Mouse (Mus musculus): ENCODE results near the gene Rnf114. TPM values are rescaled to one million over a fixed set of nuclear protein-coding genes. Genes with fewer than 3 reads are reported as not detected.
A peak's percentile ranks its signal among the peaks of the same experiment; 100 is the strongest.

Rnf114 gene
- polyA plus RNA-seq, 1 experiment: 133 TPM

- no peak for DNase-seq (ENCODE audit: low read depth)
- TF ChIP-seq CTCF (IDR thresholded peaks at IDR 0.05; ENCODE audit: borderline replicate concordance, extremely low read depth, insufficient read depth, insufficient read length) (no peak), POLR2A (IDR thresholded peaks at IDR 0.05; ENCODE audit: borderline replicate concordance, extremely low read depth, insufficient read depth, insufficient read length, poor library complexity, severe bottlenecking) (no peak)
Measured at GRCm38 (mm10) chr2:167533880-167534279, 41.4 kb downstream of the Rnf114 start.

- DNase-seq (ENCODE audit: low read depth): no peak
- TF ChIP-seq POLR2A (IDR thresholded peaks at IDR 0.05; ENCODE audit: borderline replicate concordance, extremely low read depth, insufficient read depth, insufficient read length, poor library complexity, severe bottlenecking) (no peak), CTCF (IDR thresholded peaks at IDR 0.05; ENCODE audit: borderline replicate concordance, extremely low read depth, insufficient read depth, insufficient read length) (no peak)
Measured at GRCm38 (mm10) chr2:167536320-167536945, 44.0 kb downstream of the Rnf114 start.

- peak; percentile 96 for DNase-seq (ENCODE audit: low read depth)
- TF ChIP-seq CTCF (IDR thresholded peaks at IDR 0.05; ENCODE audit: borderline replicate concordance, extremely low read depth, insufficient read depth, insufficient read length) (peak; percentile 77), POLR2A (IDR thresholded peaks at IDR 0.05; ENCODE audit: borderline replicate concordance, extremely low read depth, insufficient read depth, insufficient read length, poor library complexity, severe bottlenecking) (peak; percentile 16; the same call in 1 of the 2 replicates)
Measured at GRCm38 (mm10) chr2:167537476-167538297, 45.2 kb downstream of the Rnf114 start, which contains the start of gene Snai1. Gene Snai1, plus strand, starts transcription at chr2:167538195.

GRCm38 (mm10) chr2:167538671-167539306 is 46.3 kb downstream of the Rnf114 start:
- TF ChIP-seq CTCF (IDR thresholded peaks at IDR 0.05; ENCODE audit: borderline replicate concordance, extremely low read depth, insufficient read depth, insufficient read length) (no peak), POLR2A (IDR thresholded peaks at IDR 0.05; ENCODE audit: borderline replicate concordance, extremely low read depth, insufficient read depth, insufficient read length, poor library complexity, severe bottlenecking) (no peak)
- DNase-seq (ENCODE audit: low read depth): no peak

- TF ChIP-seq CTCF (IDR thresholded peaks at IDR 0.05; ENCODE audit: borderline replicate concordance, extremely low read depth, insufficient read depth, insufficient read length) (no peak), POLR2A (IDR thresholded peaks at IDR 0.05; ENCODE audit: borderline replicate concordance, extremely low read depth, insufficient read depth, insufficient read length, poor library complexity, severe bottlenecking) (no peak)
- DNase-seq (ENCODE audit: low read depth): peak; percentile 44
Measured at GRCm38 (mm10) chr2:167539536-167540476, 47.4 kb downstream of the Rnf114 start.

- DNase-seq (ENCODE audit: low read depth): no peak
- TF ChIP-seq POLR2A (IDR thresholded peaks at IDR 0.05; ENCODE audit: borderline replicate concordance, extremely low read depth, insufficient read depth, insufficient read length, poor library complexity, severe bottlenecking) (no peak), CTCF (IDR thresholded peaks at IDR 0.05; ENCODE audit: borderline replicate concordance, extremely low read depth, insufficient read depth, insufficient read length) (no peak)
Measured at GRCm38 (mm10) chr2:167540477-167541110, 48.1 kb downstream of the Rnf114 start.

- peak; percentile 24 for DNase-seq (ENCODE audit: low read depth)
- TF ChIP-seq POLR2A (IDR thresholded peaks at IDR 0.05; ENCODE audit: borderline replicate concordance, extremely low read depth, insufficient read depth, insufficient read length, poor library complexity, severe bottlenecking): no peak
- TF ChIP-seq CTCF (IDR thresholded peaks at IDR 0.05; ENCODE audit: borderline replicate concordance, extremely low read depth, insufficient read depth, insufficient read length): no peak
Measured at GRCm38 (mm10) chr2:167541324-167541723, 48.9 kb downstream of the Rnf114 start.

- no peak for DNase-seq (ENCODE audit: low read depth)
- no peak for TF ChIP-seq POLR2A (IDR thresholded peaks at IDR 0.05; ENCODE audit: borderline replicate concordance, extremely low read depth, insufficient read depth, insufficient read length, poor library complexity, severe bottlenecking)
- no peak for TF ChIP-seq CTCF (IDR thresholded peaks at IDR 0.05; ENCODE audit: borderline replicate concordance, extremely low read depth, insufficient read depth, insufficient read length)
Measured at GRCm38 (mm10) chr2:167541761-167542160, 49.3 kb downstream of the Rnf114 start.

- TF ChIP-seq POLR2A (IDR thresholded peaks at IDR 0.05; ENCODE audit: borderline replicate concordance, extremely low read depth, insufficient read depth, insufficient read length, poor library complexity, severe bottlenecking) (no peak), CTCF (IDR thresholded peaks at IDR 0.05; ENCODE audit: borderline replicate concordance, extremely low read depth, insufficient read depth, insufficient read length) (no peak)
- DNase-seq (ENCODE audit: low read depth): no peak
Measured at GRCm38 (mm10) chr2:167542361-167542760, 49.9 kb downstream of the Rnf114 start.

All from brain, embryonic 14.5 days (tissue).